Mouse (Mus musculus): ENCODE results near the gene Anapc15.

The Anapc15 gene

GRCm38 (mm10) chr7:101863415-101863814 is at the start of gene Anapc15:
Anapc15 (plus strand) TSS chr7:101863715.
- no peak for DNase-seq

GRCm38 (mm10) chr7:101817861-101818401 is 45.6 kb upstream of the Anapc15 start, which contains the start of gene Phox2a:
Phox2a (plus strand) TSS chr7:101818313.
- no peak for DNase-seq

- no peak for DNase-seq
These were observed 43.1 kb upstream of the Anapc15 start for GRCm38 (mm10) chr7:101820295-101821030.

- DNase-seq, result no peak
These were observed 41.7 kb upstream of the Anapc15 start for GRCm38 (mm10) chr7:101821571-101822501.

- no peak for DNase-seq
These were observed 40.4 kb upstream of the Anapc15 start for GRCm38 (mm10) chr7:101822836-101823757.

- DNase-seq, result no peak
These were observed 39.5 kb upstream of the Anapc15 start for GRCm38 (mm10) chr7:101823758-101824630.

- DNase-seq, result no peak
These were observed 33.1 kb upstream of the Anapc15 start for GRCm38 (mm10) chr7:101830373-101830772.

- DNase-seq, result no peak
These were observed 32.1 kb upstream of the Anapc15 start for GRCm38 (mm10) chr7:101831437-101831836.

GRCm38 (mm10) chr7:101832372-101832771 is 31.1 kb upstream of the Anapc15 start:
- no peak for DNase-seq

GRCm38 (mm10) chr7:101833352-101833751 is 30.2 kb upstream of the Anapc15 start:
- DNase-seq, result no peak

- no peak for DNase-seq
These were observed 29.5 kb upstream of the Anapc15 start for GRCm38 (mm10) chr7:101833916-101834584.

- no peak for DNase-seq
These were observed 28.6 kb upstream of the Anapc15 start for GRCm38 (mm10) chr7:101834903-101835302.

GRCm38 (mm10) chr7:101835457-101836109 is 27.9 kb upstream of the Anapc15 start:
- no peak for DNase-seq

GRCm38 (mm10) chr7:101836271-101837153 is 27.0 kb upstream of the Anapc15 start:
- peak; percentile 38 for DNase-seq

- no peak for DNase-seq
These were observed 26.3 kb upstream of the Anapc15 start for GRCm38 (mm10) chr7:101837154-101837605.

GRCm38 (mm10) chr7:101837606-101838471 is 25.7 kb upstream of the Anapc15 start, which contains the start of gene Inppl1:
Inppl1 (minus strand) TSS chr7:101838229.
- peak; percentile 87 for DNase-seq

GRCm38 (mm10) chr7:101844186-101844585 is 19.3 kb upstream of the Anapc15 start:
- DNase-seq, result no peak

GRCm38 (mm10) chr7:101847934-101848333 is 15.6 kb upstream of the Anapc15 start:
- no peak for DNase-seq

Data from right cerebral cortex, adult 18-20 months (tissue).